ENCODE assay signal across 8 mouse cellular contexts in the genomic region with DNA sequence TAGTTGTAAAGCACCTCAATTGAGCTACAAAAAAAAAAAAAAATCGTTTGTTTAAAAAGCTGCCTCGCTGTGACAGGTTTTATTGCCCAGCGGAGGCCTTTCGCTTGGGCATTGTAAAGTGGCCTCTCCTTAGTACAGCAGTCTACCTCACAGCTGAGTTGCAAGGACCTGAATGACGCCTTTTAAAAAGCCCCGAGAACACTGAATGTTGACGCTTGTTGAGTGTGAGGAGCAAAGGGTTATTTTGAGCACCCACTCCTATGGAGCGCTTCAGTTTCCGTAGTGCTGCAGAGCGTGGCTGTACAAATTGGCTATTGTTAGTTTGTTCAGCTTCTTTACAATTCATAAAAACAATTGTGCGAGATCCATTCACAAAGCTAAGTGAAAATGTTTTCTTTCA. TPM values are rescaled to one million over a fixed set of nuclear protein-coding genes. Genes with fewer than 3 reads are reported as not detected.
DNase-seq lines count a peak whose midpoint lies in the region; ATAC-seq and TF ChIP-seq lines count a peak whose summit lies in the region.

No protein-coding gene starts in this region.

- peak overlapping the region; percentile 90 for H3K9ac ChIP-seq in kidney, embryonic 15.5 days
- peak overlapping the region; percentile 99 for H3K9ac ChIP-seq in heart, embryonic 13.5 days
- peak overlapping the region; percentile 93 for H3K9ac ChIP-seq in liver, embryonic 14.5 days (replicated peaks)

- H3K9me3 ChIP-seq in kidney, embryonic 15.5 days (replicated peaks) = no peaks in the 10 kb centered on the region
- H3K9me3 ChIP-seq in heart, embryonic 13.5 days = no peaks in the 10 kb centered on the region
- H3K9me3 ChIP-seq in liver, embryonic 14.5 days (ENCODE audit: control insufficient read depth, low read length) = no peaks in the 10 kb centered on the region

- H3K36me3 ChIP-seq in kidney, embryonic 15.5 days = peaks cover 3% of the 10 kb centered on the region; the same call in 1 of the 2 replicates
- no peaks in the 10 kb centered on the region; the same call in 1 of the 2 replicates for H3K36me3 ChIP-seq in heart, embryonic 13.5 days
- no peaks in the 10 kb centered on the region for H3K36me3 ChIP-seq in liver, embryonic 14.5 days (replicated peaks; ENCODE audit: control insufficient read depth, insufficient read depth, low read depth)

- TF ChIP-seq CTCF in liver, embryonic 14.5 days (IDR thresholded peaks at IDR 0.05; ENCODE audit: low read depth) = no peak

- no peak for DNase-seq in kidney, postnatal 25 days
- DNase-seq in Muller cell, postnatal 12 days (ENCODE audit: inconsistent ontology term) = peak; percentile 32
- no peak for DNase-seq in liver, embryonic 14.5 days (ENCODE audit: low read depth in 3 of 3, low spot score in 3 of 3)
- DNase-seq in thymus, postnatal 25 days = peak; percentile 11
- no peak for DNase-seq in adrenal gland, postnatal 14 days

- peak overlapping the region; percentile 70 for H3K4me2 ChIP-seq in kidney, embryonic 15.5 days
- H3K4me2 ChIP-seq in heart, embryonic 13.5 days = peak overlapping the region; percentile 84
- peak overlapping the region; percentile 92 for H3K4me2 ChIP-seq in liver, embryonic 14.5 days (ENCODE audit: low read depth)

- TF ChIP-seq EP300 in liver, embryonic 14.5 days (IDR thresholded peaks at IDR 0.05; ENCODE audit: low read depth) = no peak

- no peaks in the 10 kb centered on the region for H3K27me3 ChIP-seq in kidney, embryonic 15.5 days
- no peaks in the 10 kb centered on the region for H3K27me3 ChIP-seq in heart, embryonic 13.5 days (replicated peaks)
- no peaks in the 10 kb centered on the region for H3K27me3 ChIP-seq in liver, embryonic 14.5 days (ENCODE audit: control insufficient read depth, insufficient read depth, low read length)

- peak overlapping the region; percentile 98; the same call in 1 of the 2 replicates for H3K27ac ChIP-seq in kidney, embryonic 15.5 days
- H3K27ac ChIP-seq in heart, embryonic 13.5 days (replicated peaks) = peak overlapping the region; percentile 99
- peak overlapping the region; percentile 15; the same call in 1 of the 2 replicates for H3K27ac ChIP-seq in liver, embryonic 14.5 days

- no peak for ATAC-seq in kidney, embryonic 15.5 days (replicated peaks; ENCODE audit: low FRiP score)
- ATAC-seq in heart, embryonic 13.5 days (ENCODE audit: extremely low read depth, insufficient number of reproducible peaks, low FRiP score, low TSS enrichment) = no peak
- ATAC-seq in liver, embryonic 14.5 days (ENCODE audit: insufficient read depth) = no peak
- no peak for ATAC-seq in megakaryocyte progenitor cell, adult 5-6 weeks (replicated peaks; ENCODE audit: poor library complexity)

- peak overlapping the region; percentile 95 for H3K4me3 ChIP-seq in kidney, embryonic 15.5 days (replicated peaks)
- H3K4me3 ChIP-seq in heart, embryonic 13.5 days = peak overlapping the region; percentile 91
- H3K4me3 ChIP-seq in liver, embryonic 14.5 days (ENCODE audit: insufficient read depth in 1 of 2, low read depth in 2 of 2, low read length in 2 of 2) = peak overlapping the region; percentile 67 to 69

- peaks cover 19% of the 10 kb centered on the region for H3K4me1 ChIP-seq in kidney, embryonic 15.5 days
- H3K4me1 ChIP-seq in heart, embryonic 13.5 days = peaks cover 48% of the 10 kb centered on the region
- peaks cover 5 to 12% of the 10 kb centered on the region in 2 experiments for H3K4me1 ChIP-seq in liver, embryonic 14.5 days (replicated peaks; ENCODE audit: control insufficient read depth in 2 of 2, insufficient read depth in 2 of 2, low read length in 1 of 2)

- 5% methylated on average over 11 of the region's 11 CpGs for WGBS in kidney, embryonic 15.5 days
- 4% methylated on average over 11 of the region's 11 CpGs for WGBS in heart, embryonic 13.5 days
- WGBS in liver, embryonic 14.5 days (ENCODE audit: insufficient replicate concordance) = 4% methylated on average over 11 of the region's 11 CpGs

RNA-seq across cellular contexts. Expression of a gene that starts 1.4 kb away (rescaled TPM):
- 594 and 610 TPM in 2 replicates for polyA plus RNA-seq in kidney, embryonic 15.5 days (2015; fragmentation: Nextera tagmentation; extraction: Ambion mirVana)
- 440 and 447 TPM in 2 replicates for polyA plus RNA-seq in heart, embryonic 13.5 days (2015; fragmentation: Nextera tagmentation; extraction: Ambion mirVana)
- 37.7 and 51.2 TPM in 2 replicates for polyA plus RNA-seq in liver, embryonic 14.5 days (2012; rRNA removed)
- 139 and 140 TPM in 2 replicates for polyA plus RNA-seq in liver, embryonic 14.5 days (2014; fragmentation: Nextera tagmentation; extraction: Ambion mirVana)
- 361 and 398 TPM in 2 replicates for total RNA-seq in megakaryocyte progenitor cell, adult 5-6 weeks (2015)
- total RNA-seq in megakaryocyte progenitor cell, adult 5-6 weeks (2017) = 88.2 and 105 TPM in 2 replicates
- 190 and 198 TPM in 2 replicates for total RNA-seq in adrenal gland, postnatal 14 days (2021)

RNA-seq across cellular contexts. Expression of a gene that starts 30.4 kb away (rescaled TPM):
- polyA plus RNA-seq in kidney, embryonic 15.5 days (2015; fragmentation: Nextera tagmentation; extraction: Ambion mirVana) = 9.7 and 9.9 TPM in 2 replicates
- polyA plus RNA-seq in heart, embryonic 13.5 days (2015; fragmentation: Nextera tagmentation; extraction: Ambion mirVana) = 7.5 and 7.6 TPM in 2 replicates
- 3.2 and 3.4 TPM in 2 replicates for polyA plus RNA-seq in liver, embryonic 14.5 days (2012; rRNA removed)
- 6.5 and 7.3 TPM in 2 replicates for polyA plus RNA-seq in liver, embryonic 14.5 days (2014; fragmentation: Nextera tagmentation; extraction: Ambion mirVana)
- 15.4 and 15.8 TPM in 2 replicates for total RNA-seq in megakaryocyte progenitor cell, adult 5-6 weeks (2015)
- 12.3 and 13.6 TPM in 2 replicates for total RNA-seq in megakaryocyte progenitor cell, adult 5-6 weeks (2017)
- 9.0 and 10.1 TPM in 2 replicates for total RNA-seq in adrenal gland, postnatal 14 days (2021)

RNA-seq across cellular contexts. Expression of a gene that starts 53.8 kb away (rescaled TPM):
- 0.09 and 0.17 TPM in 2 replicates for polyA plus RNA-seq in kidney, embryonic 15.5 days (2015; fragmentation: Nextera tagmentation; extraction: Ambion mirVana)
- 0.01 TPM in 2 replicates for polyA plus RNA-seq in heart, embryonic 13.5 days (2015; fragmentation: Nextera tagmentation; extraction: Ambion mirVana)
- 0.01 TPM in 2 replicates for polyA plus RNA-seq in liver, embryonic 14.5 days (2012; rRNA removed)
- polyA plus RNA-seq in liver, embryonic 14.5 days (2014; fragmentation: Nextera tagmentation; extraction: Ambion mirVana) = 0.03 TPM in 2 replicates
- total RNA-seq in megakaryocyte progenitor cell, adult 5-6 weeks (2015) = 0.49 and 0.64 TPM in 2 replicates
- total RNA-seq in megakaryocyte progenitor cell, adult 5-6 weeks (2017) = 0.21 and 0.47 TPM in 2 replicates
- not detected in 2 replicates for total RNA-seq in adrenal gland, postnatal 14 days (2021)

Comparison
In these comparisons a context has a peak if more than half of its experiments do, and no peak if none do; other contexts are left out.
1. H3K27ac ChIP-seq: peak in every context shown above with its lines; median percentile 99 in heart, embryonic 13.5 days; 98 in kidney, embryonic 15.5 days; 15 in liver, embryonic 14.5 days.
2. DNase-seq: peak in Muller cell, postnatal 12 days (single experiment) and thymus, postnatal 25 days (single experiment); none in kidney, postnatal 25 days (0 of 2), liver, embryonic 14.5 days (0 of 3) and adrenal gland, postnatal 14 days (single experiment).
3. Peak in every context shown above with its lines, with median percentiles within 50 percentile points of each other: H3K4me2 ChIP-seq, H3K4me3 ChIP-seq and H3K9ac ChIP-seq.